ENCODE assay signal across 8 mouse cellular contexts in the genomic region with DNA sequence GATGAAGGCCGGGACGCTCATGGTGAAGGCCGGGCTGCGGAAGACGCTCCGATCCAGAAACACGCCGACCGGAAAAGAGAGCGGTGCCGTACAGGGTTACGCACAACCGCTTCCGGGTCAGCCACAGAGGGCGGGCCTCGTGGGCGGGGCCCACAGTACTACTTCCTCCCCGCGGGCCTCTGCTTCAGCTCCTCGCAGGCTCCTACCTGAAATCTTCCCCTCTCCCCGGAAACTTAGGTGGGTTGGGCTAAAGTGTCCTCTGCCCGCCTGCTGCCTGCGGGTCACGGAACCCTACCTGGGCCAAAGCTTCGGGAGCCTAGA. TPM values are rescaled to one million over a fixed set of nuclear protein-coding genes. Genes with fewer than 3 reads are reported as not detected.
DNase-seq lines count a peak whose midpoint lies in the region; ATAC-seq and TF ChIP-seq lines count a peak whose summit lies in the region.

TSS of gene Eif3m (minus strand) at position 114 of the 321 bp plus-strand sequence.

- peak within 1 kb of the TSS; percentile 82 for H3K27ac ChIP-seq in forebrain, embryonic 12.5 days
- H3K27ac ChIP-seq in heart, postnatal 0 days (ENCODE audit: low read depth) = peak within 1 kb of the TSS; percentile 71
- H3K27ac ChIP-seq in liver, embryonic 16.5 days (ENCODE audit: low read length) = peak within 1 kb of the TSS; percentile 42
- peak within 1 kb of the TSS; percentile 85 for H3K27ac ChIP-seq in neural tube, embryonic 13.5 days (replicated peaks)
- H3K27ac ChIP-seq in testis, adult 2 months (ENCODE audit: control insufficient read depth, insufficient read depth, low read depth, low read length) = peak within 1 kb of the TSS; percentile 84

- 0% methylated on average over 25 of the region's 25 CpGs for WGBS in forebrain, embryonic 12.5 days
- 0% methylated on average over 25 of the region's 25 CpGs for WGBS in heart, postnatal 0 days
- WGBS in liver, embryonic 16.5 days (ENCODE audit: insufficient replicate concordance) = under 1% methylated on average over 24 of the region's 25 CpGs
- under 1% methylated on average over 25 of the region's 25 CpGs for WGBS in neural tube, embryonic 13.5 days

- TF ChIP-seq POLR2A in testis, adult 2 months (IDR thresholded peaks at IDR 0.05; ENCODE audit: control insufficient read depth, low read depth, low read length) = peak; percentile 70

- peaks cover 24% of the 10 kb centered on the region for H3K4me1 ChIP-seq in E14TG2a.4 (replicated peaks; ENCODE audit: low read depth, low read length)
- H3K4me1 ChIP-seq in forebrain, embryonic 12.5 days = peaks cover 16% of the 10 kb centered on the region
- peaks cover 9% of the 10 kb centered on the region; the same call in 1 of the 2 replicates for H3K4me1 ChIP-seq in heart, postnatal 0 days (ENCODE audit: control insufficient read depth, insufficient read depth)
- peaks cover 19% of the 10 kb centered on the region for H3K4me1 ChIP-seq in liver, embryonic 16.5 days (ENCODE audit: control insufficient read depth, low read depth, low read length)
- peaks cover 22% of the 10 kb centered on the region for H3K4me1 ChIP-seq in neural tube, embryonic 13.5 days (replicated peaks)
- no peaks in the 10 kb centered on the region; the same call in 1 of the 2 replicates for H3K4me1 ChIP-seq in testis, adult 2 months (ENCODE audit: control insufficient read depth, insufficient read depth, low read length)

- H3K4me3 ChIP-seq in E14TG2a.4 (replicated peaks; ENCODE audit: low read length) = peak within 1 kb of the TSS; percentile 97
- peak within 1 kb of the TSS; percentile 94 for H3K4me3 ChIP-seq in forebrain, embryonic 12.5 days (replicated peaks)
- H3K4me3 ChIP-seq in heart, postnatal 0 days (ENCODE audit: low read depth, low read length) = peak within 1 kb of the TSS; percentile 98
- peak within 1 kb of the TSS; percentile 69 for H3K4me3 ChIP-seq in liver, embryonic 16.5 days (ENCODE audit: low read depth, low read length)
- peak within 1 kb of the TSS; percentile 92 for H3K4me3 ChIP-seq in neural tube, embryonic 13.5 days
- peak within 1 kb of the TSS; percentile 99 for H3K4me3 ChIP-seq in testis, adult 2 months (ENCODE audit: control insufficient read depth, low read depth, low read length)

- H3K27me3 ChIP-seq in E14TG2a.4 (ENCODE audit: insufficient read depth, low read length) = no peaks in the 10 kb centered on the region
- H3K27me3 ChIP-seq in forebrain, embryonic 12.5 days = no peaks in the 10 kb centered on the region
- no peaks in the 10 kb centered on the region for H3K27me3 ChIP-seq in heart, postnatal 0 days (ENCODE audit: control insufficient read depth, insufficient read depth, low read length)
- no peaks in the 10 kb centered on the region for H3K27me3 ChIP-seq in liver, embryonic 16.5 days (ENCODE audit: control insufficient read depth, insufficient read depth, low read depth, low read length)
- H3K27me3 ChIP-seq in neural tube, embryonic 13.5 days = no peaks in the 10 kb centered on the region
- no peaks in the 10 kb centered on the region for H3K27me3 ChIP-seq in testis, adult 2 months (ENCODE audit: control insufficient read depth, insufficient read depth, low read length)

- no peak for TF ChIP-seq CTCF in E14TG2a.4 (conservative IDR thresholded peaks at IDR 0.05; ENCODE audit: low read length)
- TF ChIP-seq CTCF in heart, postnatal 0 days (IDR thresholded peaks at IDR 0.05; ENCODE audit: low read depth) = no peak
- no peak for TF ChIP-seq CTCF in testis, adult 2 months (IDR thresholded peaks at IDR 0.05; ENCODE audit: control insufficient read depth, insufficient read depth, insufficient replicate concordance, low read depth, low read length)

- TF ChIP-seq EP300 in heart, postnatal 0 days (IDR thresholded peaks at IDR 0.05; ENCODE audit: low read depth) = peak; percentile 33; the same call in 1 of the 2 replicates

- H3K9ac ChIP-seq in forebrain, embryonic 12.5 days = peak within 1 kb of the TSS; percentile 87
- H3K9ac ChIP-seq in heart, postnatal 0 days (replicated peaks; ENCODE audit: low read depth, low read length) = peak within 1 kb of the TSS; percentile 95
- H3K9ac ChIP-seq in liver, embryonic 16.5 days (ENCODE audit: low read depth, low read length) = peak within 1 kb of the TSS; percentile 72
- peak within 1 kb of the TSS; percentile 89 for H3K9ac ChIP-seq in neural tube, embryonic 13.5 days

- H3K4me2 ChIP-seq in forebrain, embryonic 12.5 days = peak within 1 kb of the TSS; percentile 82
- peak within 1 kb of the TSS; percentile 75 for H3K4me2 ChIP-seq in heart, postnatal 0 days (ENCODE audit: low read depth, low read length)
- H3K4me2 ChIP-seq in liver, embryonic 16.5 days (ENCODE audit: low read depth, low read length) = peak within 1 kb of the TSS; percentile 57
- H3K4me2 ChIP-seq in neural tube, embryonic 13.5 days = peak within 1 kb of the TSS; percentile 93

- ATAC-seq in forebrain, embryonic 12.5 days (ENCODE audit: low FRiP score) = peak; percentile 99
- peak; percentile 100 for ATAC-seq in heart, postnatal 0 days (ENCODE audit: insufficient read depth, low read depth)
- peak; percentile 99 for ATAC-seq in liver, embryonic 16.5 days (ENCODE audit: low read depth)
- peak; percentile 100 for ATAC-seq in neural tube, embryonic 13.5 days (ENCODE audit: low read depth)

- no peaks in the 10 kb centered on the region for H3K9me3 ChIP-seq in E14TG2a.4 (ENCODE audit: low read length)
- no peaks in the 10 kb centered on the region for H3K9me3 ChIP-seq in forebrain, embryonic 12.5 days
- no peaks in the 10 kb centered on the region for H3K9me3 ChIP-seq in heart, postnatal 0 days (replicated peaks; ENCODE audit: control insufficient read depth, low read length)
- H3K9me3 ChIP-seq in liver, embryonic 16.5 days (replicated peaks; ENCODE audit: control insufficient read depth, low read length) = no peaks in the 10 kb centered on the region
- no peaks in the 10 kb centered on the region for H3K9me3 ChIP-seq in neural tube, embryonic 13.5 days

- peak; percentile 89 for DNase-seq in c-Kit-positive CD71-positive TER-119-positive erythroid progenitor cells, embryonic 14.5 days (ENCODE audit: low spot score)
- DNase-seq in heart, postnatal 0 days (ENCODE audit: low spot score) = peak; percentile 92
- peak; percentile 96 to 98 for DNase-seq in kidney, postnatal 4 days

- peaks cover 28% of the 10 kb centered on the region for H3K36me3 ChIP-seq in E14TG2a.4 (ENCODE audit: insufficient read depth, low read length)
- peaks cover 19% of the 10 kb centered on the region for H3K36me3 ChIP-seq in forebrain, embryonic 12.5 days (replicated peaks)
- H3K36me3 ChIP-seq in heart, postnatal 0 days (replicated peaks; ENCODE audit: control insufficient read depth, insufficient read depth, low read length) = peaks cover 18% of the 10 kb centered on the region
- peaks cover 12% of the 10 kb centered on the region for H3K36me3 ChIP-seq in liver, embryonic 16.5 days (ENCODE audit: control insufficient read depth, insufficient read depth)
- H3K36me3 ChIP-seq in neural tube, embryonic 13.5 days = peaks cover 19% of the 10 kb centered on the region
- peaks cover 1% of the 10 kb centered on the region for H3K36me3 ChIP-seq in testis, adult 2 months (ENCODE audit: control insufficient read depth, insufficient read depth, low read length)

RNA-seq across cellular contexts. Expression of gene Eif3m, which starts in this region (rescaled TPM):
- polyA plus RNA-seq in forebrain, embryonic 12.5 days (2016; fragmentation: Nextera tagmentation; extraction: Ambion mirVana) = 242 and 248 TPM in 2 replicates
- 132 and 139 TPM in 2 replicates for total RNA-seq in heart, postnatal 0 days (2014; rRNA removed; ENCODE audit: low replicate concordance)
- 235 and 241 TPM in 2 replicates for polyA plus RNA-seq in heart, postnatal 0 days (2015; fragmentation: Nextera tagmentation; extraction: Ambion mirVana)
- polyA plus RNA-seq in liver, embryonic 16.5 days (2015; fragmentation: Nextera tagmentation; extraction: Ambion mirVana) = 110 and 126 TPM in 2 replicates
- 207 and 223 TPM in 2 replicates for polyA plus RNA-seq in neural tube, embryonic 13.5 days (2015; fragmentation: Nextera tagmentation; extraction: Ambion mirVana)
- polyA plus RNA-seq in testis, adult 2 months (2012; rRNA removed) = 28.3 and 29.7 TPM in 2 replicates

Comparison
In these comparisons a context has a peak if more than half of its experiments do, and no peak if none do; other contexts are left out.
1. Peak in every context shown above with its lines: DNase-seq, ATAC-seq, H3K4me3 ChIP-seq and H3K27ac ChIP-seq.